Mouse (Mus musculus): Measurements from ENCODE around the gene Tctn1. TPM values are rescaled to one million over a fixed set of nuclear protein-coding genes. Genes with fewer than 3 reads are reported as not detected.
A peak's percentile ranks its signal among the peaks of the same experiment; 100 is the strongest.

Gene Tctn1
- total RNA-seq, 1 experiment from 2014 or later, result 39.9 TPM

DNA sequence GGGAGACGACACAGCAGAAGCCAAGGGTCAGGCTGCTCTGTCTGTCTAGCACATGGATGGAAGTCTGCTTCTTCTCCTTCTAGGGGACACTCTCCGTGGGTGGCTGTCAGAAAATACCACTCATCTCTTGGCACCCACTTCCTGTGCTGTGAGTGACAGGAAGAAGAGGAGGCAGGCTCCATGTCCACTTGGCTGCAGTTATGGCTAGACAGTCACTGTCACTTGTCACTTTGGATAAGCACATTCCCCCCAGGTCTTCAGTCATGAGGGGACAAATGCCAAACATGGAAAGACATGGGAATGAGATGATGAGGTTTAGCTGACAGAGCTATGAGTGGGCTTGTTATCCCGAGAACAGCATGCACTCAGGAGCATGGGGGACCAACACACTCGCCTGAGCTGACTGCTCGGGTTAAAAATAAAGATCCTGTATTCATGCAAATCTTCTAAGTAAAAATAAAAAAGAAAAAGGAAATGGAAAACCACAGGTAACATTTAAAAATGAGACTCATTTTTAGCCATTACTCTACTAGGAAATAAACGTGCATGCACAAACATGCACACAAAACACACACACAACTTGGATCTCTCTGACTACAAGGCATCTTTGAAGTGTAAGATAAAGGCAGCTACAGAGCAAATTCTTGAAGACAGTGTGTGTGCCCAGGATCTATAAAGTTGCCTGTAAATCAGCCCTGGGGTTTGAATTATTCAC is 6.1 kb downstream of the Tctn1 start:
- ATAC-seq (ENCODE audit: extremely low read depth, insufficient number of reproducible peaks, low FRiP score, poor library complexity, severe bottlenecking), result no peak

DNA sequence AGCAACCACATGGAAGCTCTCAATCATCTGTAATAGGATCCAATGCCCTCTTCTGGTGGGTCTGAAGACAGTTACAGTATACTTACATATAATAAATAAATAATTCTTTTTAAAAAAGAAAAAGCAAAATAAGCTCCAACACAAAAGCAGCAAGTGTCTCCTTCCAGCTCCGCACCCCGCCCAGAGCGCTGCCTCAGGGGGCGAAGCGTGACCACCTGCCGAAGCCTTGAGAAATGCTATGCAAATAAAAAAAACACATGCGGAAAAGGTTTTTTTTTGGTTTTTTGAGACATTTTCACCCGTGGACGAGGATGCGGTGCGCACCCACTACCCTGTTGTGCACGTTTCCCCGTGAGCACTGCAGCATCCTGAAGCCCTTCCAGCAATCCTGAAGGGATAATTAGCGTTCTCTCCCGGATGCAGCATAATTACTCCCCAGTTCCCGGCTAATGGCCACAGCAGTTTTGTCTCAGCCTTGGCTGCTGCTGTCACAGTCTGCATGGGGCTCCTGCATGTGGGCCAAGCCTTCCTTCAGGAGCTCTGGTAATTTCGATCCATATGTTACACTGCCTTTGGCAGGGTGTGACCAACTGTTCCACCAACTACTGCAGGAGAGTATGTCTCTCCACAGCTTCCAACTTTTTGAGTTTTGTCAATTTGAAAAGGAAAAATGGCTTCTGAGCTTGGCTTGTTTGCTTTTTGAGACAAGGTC is 12.2 kb downstream of the Tctn1 start:
- no peak for ATAC-seq (ENCODE audit: extremely low read depth, insufficient number of reproducible peaks, low FRiP score, poor library complexity, severe bottlenecking)

DNA sequence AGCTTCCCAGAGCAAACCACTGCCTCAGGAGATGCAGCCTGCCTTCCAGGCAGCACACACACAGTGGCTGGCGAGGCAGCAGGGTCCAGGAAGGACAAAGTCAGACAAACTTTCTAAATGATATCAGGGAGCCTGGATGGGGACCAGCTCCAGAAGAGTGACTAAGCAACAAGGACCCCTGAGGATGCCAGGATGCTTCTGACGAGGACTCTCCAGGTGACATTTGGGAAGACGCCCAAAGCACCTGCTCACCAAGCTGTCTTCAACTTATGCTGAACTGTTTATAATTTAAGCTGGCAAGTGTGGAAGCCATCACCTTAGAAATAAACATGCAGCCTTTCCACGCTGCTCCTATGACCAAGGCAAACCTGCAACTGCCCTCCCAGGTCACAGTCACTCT is 15.0 kb downstream of the Tctn1 start:
- no peak for ATAC-seq (ENCODE audit: extremely low read depth, insufficient number of reproducible peaks, low FRiP score, poor library complexity, severe bottlenecking)

- no peak for ATAC-seq (ENCODE audit: extremely low read depth, insufficient number of reproducible peaks, low FRiP score, poor library complexity, severe bottlenecking)
Measured at GRCm38 (mm10) chr5:122247934-122248333, 16.3 kb downstream of the Tctn1 start.

DNA sequence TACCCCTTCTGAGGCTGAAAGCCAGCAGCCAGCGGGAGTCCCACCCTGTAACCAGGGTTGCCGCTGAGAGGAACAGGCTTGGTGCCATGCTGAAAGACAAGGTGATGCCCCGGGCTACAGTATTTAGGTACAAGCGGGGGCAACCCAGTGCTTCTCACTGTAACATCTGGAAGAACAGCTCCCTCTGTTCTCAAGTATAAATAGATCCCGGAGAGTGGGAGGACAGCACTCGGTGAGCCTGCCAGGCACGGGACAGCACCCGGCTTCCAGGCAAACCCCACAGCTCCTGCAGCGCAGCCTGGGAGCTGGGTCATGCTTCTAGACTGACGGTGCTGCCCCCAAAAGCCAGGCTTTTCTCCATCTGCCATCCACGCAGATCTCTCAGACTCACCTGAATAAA is 16.7 kb downstream of the Tctn1 start:
- ATAC-seq (ENCODE audit: extremely low read depth, insufficient number of reproducible peaks, low FRiP score, poor library complexity, severe bottlenecking), result no peak

GRCm38 (mm10) chr5:122246547-122247167 is 17.6 kb downstream of the Tctn1 start:
- ATAC-seq (ENCODE audit: extremely low read depth, insufficient number of reproducible peaks, low FRiP score, poor library complexity, severe bottlenecking), result no peak

DNA sequence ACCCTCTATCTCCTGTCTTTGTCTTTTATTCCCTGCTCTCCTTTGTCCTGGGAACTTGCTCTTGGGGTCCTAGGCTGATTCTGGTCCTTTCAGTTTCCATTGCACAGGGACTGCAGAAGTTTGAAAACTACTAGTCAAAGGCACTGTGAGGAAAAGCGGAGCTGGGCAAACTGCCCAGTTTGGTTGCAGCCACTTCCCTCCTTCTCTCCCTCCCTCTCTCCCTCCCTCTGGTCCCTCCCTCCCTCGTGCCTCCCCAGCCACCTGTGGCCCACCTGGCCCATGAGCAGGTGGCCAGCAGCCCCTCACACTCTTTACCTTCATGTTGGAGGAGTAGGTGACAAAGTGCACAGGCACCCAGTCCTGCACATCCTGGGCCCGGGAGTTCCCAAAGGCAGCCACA is 19.1 kb downstream of the Tctn1 start:
- no peak for ATAC-seq (ENCODE audit: extremely low read depth, insufficient number of reproducible peaks, low FRiP score, poor library complexity, severe bottlenecking)

GRCm38 (mm10) chr5:122243781-122244523 is 20.3 kb downstream of the Tctn1 start:
- ATAC-seq (ENCODE audit: extremely low read depth, insufficient number of reproducible peaks, low FRiP score, poor library complexity, severe bottlenecking), result no peak

GRCm38 (mm10) chr5:122242521-122243123 is 21.6 kb downstream of the Tctn1 start:
- ATAC-seq (ENCODE audit: extremely low read depth, insufficient number of reproducible peaks, low FRiP score, poor library complexity, severe bottlenecking), result peak; percentile 14; the same call in 1 of the 2 replicates

DNA sequence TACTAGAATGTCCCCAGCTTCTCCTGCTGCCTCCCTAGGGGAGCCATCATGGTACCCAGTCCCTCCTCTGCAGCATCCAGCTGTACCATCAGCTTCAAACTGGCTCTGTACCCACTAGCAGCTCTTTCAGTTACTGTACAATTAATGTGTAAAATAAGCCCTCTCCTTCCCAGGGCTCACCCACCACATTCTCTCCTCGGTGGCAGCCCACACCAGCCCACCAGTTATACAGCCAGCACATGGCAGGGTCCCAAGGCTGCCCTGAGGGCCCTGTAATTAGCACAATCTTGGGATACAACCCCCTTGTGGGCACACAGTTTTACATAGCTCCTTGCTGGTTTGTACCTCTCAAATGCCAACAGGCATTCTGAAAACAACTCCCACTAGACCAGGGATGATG is 23.3 kb downstream of the Tctn1 start:
- no peak for ATAC-seq (ENCODE audit: extremely low read depth, insufficient number of reproducible peaks, low FRiP score, poor library complexity, severe bottlenecking)

DNA sequence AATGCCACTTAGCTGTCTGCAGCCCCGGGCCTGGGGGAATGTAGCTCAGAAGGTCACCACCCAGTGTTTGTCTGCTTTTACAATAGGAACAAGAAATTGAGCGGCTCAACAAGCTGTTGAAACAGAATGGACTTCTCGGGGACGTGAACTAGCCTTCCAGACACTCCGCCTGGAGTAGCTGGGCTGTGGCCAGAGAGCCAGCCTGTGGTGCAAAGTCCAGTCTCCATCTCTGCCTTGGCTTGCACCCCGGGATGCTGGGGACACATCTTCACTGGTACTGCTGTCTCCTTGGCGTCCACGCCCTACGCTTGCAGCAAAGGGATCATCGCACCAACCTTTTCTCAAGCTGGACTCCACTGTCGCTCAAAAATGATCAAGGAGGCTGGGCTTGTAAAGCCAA is 23.7 kb downstream of the Tctn1 start:
- no peak for ATAC-seq (ENCODE audit: extremely low read depth, insufficient number of reproducible peaks, low FRiP score, poor library complexity, severe bottlenecking)

DNA sequence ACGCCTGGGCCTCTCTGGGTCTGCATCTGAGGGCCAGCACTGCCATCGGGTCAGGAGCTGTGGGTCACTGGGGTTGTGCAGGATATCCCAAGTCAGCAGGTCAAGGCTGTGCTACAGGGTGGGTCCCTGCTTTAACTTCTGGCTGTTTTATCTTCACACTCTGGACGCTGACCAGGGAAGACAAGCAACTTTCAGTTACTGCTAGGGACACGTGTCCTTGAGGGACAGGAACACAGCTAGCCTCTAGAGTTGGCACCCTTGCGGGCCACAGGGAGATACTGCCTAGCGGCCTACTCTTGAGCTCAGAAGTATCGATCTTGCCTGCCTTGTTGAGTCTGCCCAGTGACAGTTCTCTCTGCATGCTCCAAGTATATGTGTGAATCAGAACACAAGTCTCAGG is 24.6 kb downstream of the Tctn1 start:
- ATAC-seq (ENCODE audit: extremely low read depth, insufficient number of reproducible peaks, low FRiP score, poor library complexity, severe bottlenecking), result no peak

DNA sequence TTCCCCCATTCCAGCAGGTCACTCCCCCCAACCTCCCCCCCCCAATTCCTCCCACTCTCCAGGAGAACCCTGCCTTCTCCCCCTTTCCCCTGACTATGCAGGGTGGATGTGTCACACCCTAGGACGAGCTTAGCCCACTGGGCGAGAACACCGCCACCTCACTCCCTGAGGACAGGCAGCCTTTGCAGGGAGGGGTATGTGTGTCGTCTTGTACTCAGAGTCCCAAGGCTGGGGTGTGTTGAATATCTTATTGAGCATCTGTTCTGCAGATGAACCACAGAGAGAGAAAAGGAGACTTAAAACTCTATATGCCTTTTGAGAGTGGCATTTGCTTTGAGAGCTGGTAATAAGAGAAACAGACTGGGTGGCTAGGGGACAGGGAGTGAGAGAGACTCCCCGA is 27.1 kb downstream of the Tctn1 start:
- ATAC-seq (ENCODE audit: extremely low read depth, insufficient number of reproducible peaks, low FRiP score, poor library complexity, severe bottlenecking), result no peak

- no peak for ATAC-seq (ENCODE audit: extremely low read depth, insufficient number of reproducible peaks, low FRiP score, poor library complexity, severe bottlenecking)
Measured at GRCm38 (mm10) chr5:122235196-122235836, 28.9 kb downstream of the Tctn1 start.

- peak; percentile 43 for ATAC-seq (ENCODE audit: extremely low read depth, insufficient number of reproducible peaks, low FRiP score, poor library complexity, severe bottlenecking)
Measured at GRCm38 (mm10) chr5:122234319-122235195, 29.7 kb downstream of the Tctn1 start.

- peak; percentile 39; the same call in 1 of the 2 replicates for ATAC-seq (ENCODE audit: extremely low read depth, insufficient number of reproducible peaks, low FRiP score, poor library complexity, severe bottlenecking)
Measured at GRCm38 (mm10) chr5:122233695-122234094, 30.6 kb downstream of the Tctn1 start.

DNA sequence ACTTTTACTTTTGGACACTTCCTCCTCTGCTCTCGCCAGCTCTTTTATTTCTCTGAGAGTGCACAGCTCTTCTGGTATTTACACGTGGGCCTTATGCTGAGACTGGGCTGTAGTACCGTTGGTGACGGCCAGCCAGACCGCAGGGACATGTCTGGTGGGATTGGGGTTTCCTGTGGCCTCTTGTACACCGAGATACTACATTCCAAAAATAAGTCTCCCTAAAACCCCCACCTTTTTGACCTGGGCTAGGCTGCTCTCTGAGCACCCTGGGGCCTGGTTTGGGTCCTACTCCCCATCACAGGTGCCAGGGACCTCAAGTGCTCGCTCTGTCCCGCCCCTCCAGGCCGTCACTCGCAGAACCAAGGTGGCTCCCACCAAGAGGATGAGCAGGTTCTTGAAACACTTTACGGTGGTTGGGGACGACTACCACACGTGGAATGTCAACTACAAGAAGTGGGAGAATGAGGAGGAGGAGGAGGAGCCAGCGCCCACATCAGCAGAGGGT is 31.1 kb downstream of the Tctn1 start:
- ATAC-seq (ENCODE audit: extremely low read depth, insufficient number of reproducible peaks, low FRiP score, poor library complexity, severe bottlenecking), result no peak

DNA sequence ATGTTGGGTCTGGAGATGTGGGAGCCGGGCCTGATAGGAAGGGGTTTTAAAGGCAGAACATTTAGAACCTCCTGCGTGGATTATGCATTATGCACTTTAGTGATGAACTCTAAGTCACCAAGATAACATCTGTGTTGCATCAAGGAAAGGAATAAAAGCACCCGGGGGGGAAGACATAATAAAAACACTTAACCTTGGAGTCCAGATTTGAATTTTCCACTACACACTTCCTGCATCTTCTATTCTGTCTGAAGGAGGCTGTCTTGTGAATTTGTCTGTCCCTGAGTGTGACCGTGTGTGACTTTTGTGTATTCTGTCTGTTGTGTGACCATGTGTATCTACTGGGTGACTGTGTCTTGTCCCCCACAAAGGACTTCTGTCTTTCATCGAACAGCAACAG is 32.3 kb downstream of the Tctn1 start:
- ATAC-seq (ENCODE audit: extremely low read depth, insufficient number of reproducible peaks, low FRiP score, poor library complexity, severe bottlenecking), result no peak

Data from neutrophil, adult 5-6 weeks (primary cell).